Mouse (Mus musculus): Measurements from ENCODE around the gene Hist1h2af.

DNA sequence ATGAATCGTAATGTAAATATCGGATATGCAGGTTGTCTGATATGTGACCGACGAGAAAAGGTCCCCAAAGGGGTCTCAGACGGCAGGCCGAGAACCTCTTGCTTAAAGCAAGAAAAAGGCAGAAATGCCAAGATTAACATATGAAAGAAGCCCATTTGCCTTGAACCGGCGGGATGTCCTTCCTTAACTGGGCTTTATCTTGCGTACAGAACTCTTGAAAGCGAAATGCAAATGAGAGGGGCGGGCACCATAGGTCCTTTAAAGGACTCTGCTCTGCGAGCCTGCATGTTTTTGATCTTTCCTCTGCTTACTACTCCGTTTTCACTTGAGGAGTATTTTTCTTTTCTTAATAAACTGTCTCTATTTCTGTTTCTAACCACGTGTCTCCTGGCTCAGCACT, 41.7 kb upstream of the Hist1h2af start:
- TF ChIP-seq POLR2A (IDR thresholded peaks at IDR 0.05; ENCODE audit: low read depth, low read length) (no peak), CTCF (IDR thresholded peaks at IDR 0.05; ENCODE audit: extremely low read depth, insufficient read length, insufficient replicate concordance, low read depth, low read length) (no peak)
